Mouse (Mus musculus): ENCODE measurements around the gene Trp53bp2. TPM values are rescaled to one million over a fixed set of nuclear protein-coding genes. Genes with fewer than 3 reads are reported as not detected.

Gene Trp53bp2
- total and polyA plus RNA-seq, 3 experiments = 2.6 to 15.1 TPM; not detected in 1

- Histone ChIP-seq H3K9ac (ENCODE audit: control insufficient read depth, low read depth, low read length, poor library complexity, severe bottlenecking) (no peak overlapping the region), H3K27me3 (ENCODE audit: control insufficient read depth in 1 of 2, insufficient read depth in 2 of 2, low read length in 2 of 2) (peaks cover 0 to 3% of the 10 kb centered on the region in 2 experiments; a peak in 3 of 4 replicates), H3K4me1 (ENCODE audit: control insufficient read depth in 1 of 2, insufficient read depth in 2 of 2, low read length in 2 of 2) (no peaks in the 10 kb centered on the region), H3K27ac (ENCODE audit: control insufficient read depth, low read depth, low read length) (no peak overlapping the region), H3K36me3 (ENCODE audit: control insufficient read depth in 1 of 2, insufficient read depth in 2 of 2, low read length in 2 of 2) (no peaks in the 10 kb centered on the region; a peak in 1 of 4 replicates), H3K9me3 (replicated peaks; ENCODE audit: insufficient read depth, low read length) (no peaks in the 10 kb centered on the region), H3K4me3 (ENCODE audit: control insufficient read depth in 1 of 2, insufficient read depth in 1 of 2, low read depth in 2 of 2, low read length in 2 of 2) (no peak overlapping the region), H3K79me2 (ENCODE audit: control insufficient read depth, insufficient read depth, low read length, poor library complexity) (no peaks in the 10 kb centered on the region)
- TF ChIP-seq ZC3H11A (IDR thresholded peaks at IDR 0.05; ENCODE audit: low read depth, low read length) = no peak
- no peak for TF ChIP-seq POLR2A (IDR thresholded peaks at IDR 0.05; ENCODE audit: control insufficient read depth in 1 of 2, insufficient read depth in 1 of 2, low read depth in 1 of 2, low read length in 2 of 2, poor library complexity in 1 of 2)
- DNase-seq (ENCODE audit: low read depth, low spot score) = no peak
Measured at GRCm38 (mm10) chr1:182399908-182400307, 9.1 kb upstream of the Trp53bp2 start.

- Histone ChIP-seq H3K9ac (ENCODE audit: control insufficient read depth, low read depth, low read length, poor library complexity, severe bottlenecking) (no peak overlapping the region), H3K9me3 (replicated peaks; ENCODE audit: insufficient read depth, low read length) (no peaks in the 10 kb centered on the region), H3K4me3 (ENCODE audit: control insufficient read depth in 1 of 2, insufficient read depth in 1 of 2, low read depth in 2 of 2, low read length in 2 of 2) (no peak overlapping the region), H3K27ac (ENCODE audit: control insufficient read depth, low read depth, low read length) (no peak overlapping the region), H3K27me3 (ENCODE audit: control insufficient read depth in 1 of 2, insufficient read depth in 2 of 2, low read length in 2 of 2) (no peaks in the 10 kb centered on the region), H3K79me2 (ENCODE audit: control insufficient read depth, insufficient read depth, low read length, poor library complexity) (no peaks in the 10 kb centered on the region), H3K4me1 (ENCODE audit: control insufficient read depth in 1 of 2, insufficient read depth in 2 of 2, low read length in 2 of 2) (peaks cover 0 to 2% of the 10 kb centered on the region in 2 experiments; a peak in 1 of 4 replicates), H3K36me3 (ENCODE audit: control insufficient read depth in 1 of 2, insufficient read depth in 2 of 2, low read length in 2 of 2) (peaks cover 0 to 3% of the 10 kb centered on the region in 2 experiments; a peak in 2 of 4 replicates)
- no peak for DNase-seq (ENCODE audit: low read depth, low spot score)
- TF ChIP-seq MXI1 (IDR thresholded peaks at IDR 0.05; ENCODE audit: low read depth, low read length) (no peak), ZKSCAN1 (IDR thresholded peaks at IDR 0.05; ENCODE audit: low read depth, low read length) (no peak), ELF1 (IDR thresholded peaks at IDR 0.05; ENCODE audit: low read depth, low read length) (no peak), SMC3 (IDR thresholded peaks at IDR 0.05; ENCODE audit: low read depth, low read length) (no peak), UBTF (IDR thresholded peaks at IDR 0.05; ENCODE audit: borderline replicate concordance, insufficient read depth, low read depth, low read length) (no peak), RAD21 (IDR thresholded peaks at IDR 0.05; ENCODE audit: low read depth, low read length) (no peak), E2F4 (IDR thresholded peaks at IDR 0.05; ENCODE audit: borderline replicate concordance, low read depth, low read length) (no peak)
Measured at GRCm38 (mm10) chr1:182403076-182403475, 5.9 kb upstream of the Trp53bp2 start.

- peaks cover 3 to 4% of the 10 kb centered on the region in 2 experiments; a peak in 3 of 4 replicates for H3K4me1 ChIP-seq (ENCODE audit: control insufficient read depth in 1 of 2, insufficient read depth in 2 of 2, low read length in 2 of 2)
- H3K9ac ChIP-seq (ENCODE audit: control insufficient read depth, low read depth, low read length, poor library complexity, severe bottlenecking) = no peak overlapping the region
- no peak overlapping the region for H3K4me3 ChIP-seq (ENCODE audit: control insufficient read depth in 1 of 2, insufficient read depth in 1 of 2, low read depth in 2 of 2, low read length in 2 of 2)
- no peaks in the 10 kb centered on the region for H3K27me3 ChIP-seq (ENCODE audit: control insufficient read depth in 1 of 2, insufficient read depth in 2 of 2, low read length in 2 of 2)
- no peak overlapping the region for H3K27ac ChIP-seq (ENCODE audit: control insufficient read depth, low read depth, low read length)
- no peaks in the 10 kb centered on the region for H3K9me3 ChIP-seq (replicated peaks; ENCODE audit: insufficient read depth, low read length)
- DNase-seq (ENCODE audit: low read depth, low spot score) = no peak
- H3K36me3 ChIP-seq (ENCODE audit: control insufficient read depth in 1 of 2, insufficient read depth in 2 of 2, low read length in 2 of 2) = peaks cover 0 to 3% of the 10 kb centered on the region in 2 experiments; a peak in 1 of 4 replicates
- H3K79me2 ChIP-seq (ENCODE audit: control insufficient read depth, insufficient read depth, low read length, poor library complexity) = peaks cover 15% of the 10 kb centered on the region
- TF ChIP-seq TBP (IDR thresholded peaks at IDR 0.05; ENCODE audit: low read depth, low read length) = no peak
- TF ChIP-seq RAD21 (IDR thresholded peaks at IDR 0.05; ENCODE audit: low read depth, low read length) = no peak
- TF ChIP-seq NELFE (IDR thresholded peaks at IDR 0.05; ENCODE audit: low read depth, low read length) = no peak
- TF ChIP-seq TCF12 (IDR thresholded peaks at IDR 0.05; ENCODE audit: low read depth, low read length) = no peak
- TF ChIP-seq MAFK (IDR thresholded peaks at IDR 0.05; ENCODE audit: borderline replicate concordance, low read depth, low read length) = no peak
- TF ChIP-seq USF2 (IDR thresholded peaks at IDR 0.05; ENCODE audit: borderline replicate concordance in 1 of 2, insufficient read depth in 1 of 2, low read depth in 1 of 2, low read length in 2 of 2) = no peak
- TF ChIP-seq ZC3H11A (IDR thresholded peaks at IDR 0.05; ENCODE audit: low read depth, low read length) = no peak
- no peak for TF ChIP-seq MYB (IDR thresholded peaks at IDR 0.05; ENCODE audit: low read depth, low read length)
- no peak for TF ChIP-seq RCOR1 (IDR thresholded peaks at IDR 0.05; ENCODE audit: low read depth, low read length)
- no peak for TF ChIP-seq GABPA (IDR thresholded peaks at IDR 0.05; ENCODE audit: low read depth, low read length)
- no peak for TF ChIP-seq POLR2AphosphoS5 (IDR thresholded peaks at IDR 0.05; ENCODE audit: borderline replicate concordance, low read depth, low read length)
- no peak for TF ChIP-seq MAX (IDR thresholded peaks at IDR 0.05; ENCODE audit: low read length)
- no peak for TF ChIP-seq CTCF (IDR thresholded peaks at IDR 0.05 in 2 of 3, conservative IDR thresholded peaks at IDR 0.05 in 1 of 3; ENCODE audit: control insufficient read depth in 1 of 3, insufficient read depth in 1 of 3, low read depth in 2 of 3, low read length in 3 of 3, poor library complexity in 1 of 3, severe bottlenecking in 1 of 3)
- TF ChIP-seq MAZ (IDR thresholded peaks at IDR 0.05; ENCODE audit: low read depth, low read length) = no peak
- no peak for TF ChIP-seq CHD1 (IDR thresholded peaks at IDR 0.05; ENCODE audit: low read depth, low read length)
- TF ChIP-seq ZMIZ1 (IDR thresholded peaks at IDR 0.05; ENCODE audit: low read depth, low read length) = no peak
- no peak for TF ChIP-seq ELF1 (IDR thresholded peaks at IDR 0.05; ENCODE audit: low read depth, low read length)
- TF ChIP-seq MYC (IDR thresholded peaks at IDR 0.05; ENCODE audit: low read depth, low read length) = no peak
- TF ChIP-seq MXI1 (IDR thresholded peaks at IDR 0.05; ENCODE audit: low read depth, low read length) = no peak
Measured at GRCm38 (mm10) chr1:182406621-182407020, 2.4 kb upstream of the Trp53bp2 start.
